Mouse (Mus musculus) monocyte, adult 2 months (primary cell): ENCODE data around the gene Gipc3.
A peak's percentile ranks its signal among the peaks of the same experiment; 100 is the strongest.

Experiments used
- DNase-seq, 2 experiments: peaks; one replicate each; pipeline ENCODE4 v3.0.0; 2022; ENCODE audit warnings: low spot score in 2 of 2, low read depth in 1 of 2

Gipc3 gene

DNA sequence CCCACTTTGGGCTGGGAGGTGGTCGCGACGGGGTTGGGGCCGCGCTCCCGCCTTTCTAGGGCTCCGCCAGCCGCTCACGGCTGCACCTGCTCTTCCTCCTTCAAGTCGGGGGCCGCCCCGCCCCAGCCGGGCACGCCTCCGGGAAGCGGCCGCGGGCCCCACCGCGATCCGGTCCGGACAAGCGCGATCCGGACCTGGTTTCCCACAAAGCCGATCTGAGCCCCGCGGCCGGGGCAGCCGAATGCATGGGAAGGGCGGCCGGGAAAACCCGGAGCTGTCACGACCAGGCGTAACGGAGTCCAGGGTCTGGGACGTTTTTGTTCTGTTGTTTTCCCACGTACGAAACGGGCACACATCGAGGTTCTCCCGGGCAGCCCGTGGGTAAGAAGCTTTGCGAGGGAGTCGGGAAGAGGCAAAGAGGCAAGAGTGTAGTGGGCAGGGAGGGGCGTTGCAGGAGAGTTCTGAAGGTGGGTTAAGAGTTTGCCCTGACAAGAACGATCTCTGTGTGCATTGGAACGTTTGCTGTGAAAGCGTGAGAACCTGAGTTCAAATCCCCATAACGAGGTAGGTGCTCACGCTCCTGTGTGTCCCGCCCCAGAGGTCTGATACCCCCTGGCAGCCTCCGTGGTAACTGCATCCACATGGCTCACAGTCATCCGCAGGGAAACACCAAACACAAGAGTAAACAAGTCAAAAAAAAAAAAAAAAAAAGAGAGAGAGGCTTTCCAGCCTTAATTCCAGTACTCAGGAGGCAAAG lies 57.2 kb downstream of the Gipc3 start:
- peak in 1 of 2 experiments; percentile 80 for DNase-seq
